Mouse (Mus musculus) CH12.LX (cell line): ENCODE results near the gene Ccdc120. TPM values are rescaled to one million over a fixed set of nuclear protein-coding genes. Genes with fewer than 3 reads are reported as not detected.
"Not testable (repeated sequence)": the region's sequence is repeated elsewhere in the genome, so short reads cannot be mapped to it uniquely, and the experiment has no call there.

Experiments
- DNase-seq: peaks from one replicate; pipeline ENCODE4 v3.0.0-alpha.2; 2013; ENCODE audit errors: extremely low read depth
- H3K27ac ChIP-seq: 2 replicates; pipeline ENCODE4 v1.5.1; 2012; ENCODE audit warnings: low read depth, mild to moderate bottlenecking, control low read depth, moderate library complexity; ENCODE audit not compliant: insufficient read depth
- H3K27me3 ChIP-seq: replicated peaks from 2 replicates; pipeline ENCODE3; 2012; ENCODE audit warnings: inconsistent platforms
- H3K36me3 ChIP-seq, 2 experiments: replicated peaks in 1 of 2; 2 replicates each; pipeline versions ENCODE3 to v1.6.1; 2012; ENCODE audit warnings: inconsistent platforms in 1 of 2, low read length in 1 of 2, mild to moderate bottlenecking in 1 of 2, mixed read lengths in 1 of 2, moderate library complexity in 1 of 2; ENCODE audit not compliant: control insufficient read depth in 1 of 2, insufficient read depth in 1 of 2
- H3K4me1 ChIP-seq, 2 experiments: 2 replicates each; pipeline ENCODE4 v1.6.1; 2012; ENCODE audit warnings: inconsistent platforms in 1 of 2, moderate library complexity in 1 of 2; ENCODE audit not compliant: insufficient read depth in 2 of 2, control insufficient read depth in 1 of 2
- H3K4me2 ChIP-seq: 2 replicates; pipeline ENCODE4 v1.6.1; 2012; ENCODE audit warnings: low read depth, mild to moderate bottlenecking, control low read depth; ENCODE audit not compliant: poor library complexity, insufficient read depth, severe bottlenecking
- H3K4me3 ChIP-seq, 3 experiments: fragments of 150-350 bp in 1 of 3; sonication (generic) in 1 of 3; replicated peaks in 1 of 3; 2 replicates each; pipeline versions ENCODE3 to v1.5.1; 2011 to 2012; ENCODE audit warnings: low read depth in 2 of 3, low read length in 2 of 3, mild to moderate bottlenecking in 2 of 3, moderate library complexity in 2 of 3, control low read depth in 1 of 3, improper control_type of control experiment in 1 of 3, inconsistent platforms in 1 of 3, mixed read lengths in 1 of 3; ENCODE audit not compliant: poor library complexity in 1 of 3
- H3K79me2 ChIP-seq: replicated peaks from 2 replicates; pipeline ENCODE4 v1.6.1; 2012; ENCODE audit warnings: mild to moderate bottlenecking, moderate library complexity; ENCODE audit not compliant: control insufficient read depth, poor library complexity, insufficient read depth, severe bottlenecking; ENCODE audit errors: extremely low read depth
- H3K9ac ChIP-seq: 2 replicates; pipeline ENCODE4 v1.6.1; 2012; ENCODE audit warnings: low read depth, mild to moderate bottlenecking, control low read depth, moderate library complexity; ENCODE audit not compliant: insufficient read depth
- H3K9me3 ChIP-seq: replicated peaks from 2 replicates; pipeline ENCODE3; 2012; ENCODE audit warnings: low read length, inconsistent platforms, mixed read lengths
- CHD1 ChIP-seq: IDR thresholded peaks from 2 replicates; pipeline ENCODE4 v1.6.1; 2012; ENCODE audit warnings: low read depth, low read length, improper control_type of control experiment, inconsistent platforms
- ELF1 ChIP-seq: IDR thresholded peaks from 2 replicates; pipeline ENCODE4 v1.6.1; 2014; ENCODE audit warnings: low read depth, mild to moderate bottlenecking, inconsistent platforms, low read length, improper control_type of control experiment
- MYC ChIP-seq: IDR thresholded peaks from 2 replicates; pipeline ENCODE4 v1.6.1; 2011; ENCODE audit warnings: low read depth, mild to moderate bottlenecking, improper control_type of control experiment, low read length
- NRF1 ChIP-seq: IDR thresholded peaks from 2 replicates; pipeline ENCODE4 v1.6.1; 2014; ENCODE audit warnings: low read depth, mild to moderate bottlenecking, inconsistent platforms, low read length, improper control_type of control experiment, moderate library complexity
- POLR2A ChIP-seq: IDR thresholded peaks from 2 replicates; pipeline ENCODE4 v1.6.1; 2011; ENCODE audit warnings: low read depth, mild to moderate bottlenecking, improper control_type of control experiment, low read length
- TBP ChIP-seq: conservative IDR thresholded peaks from 2 replicates; pipeline ENCODE4 v1.6.1; 2011; ENCODE audit warnings: low read depth, low read length, improper control_type of control experiment
- dilution Hi-C: fragments of 300-500 bp; cut with MboI; formaldehyde crosslinking; loops from 2 replicates; pipeline ENCODE4 v1.14.3; 2020; ENCODE audit warnings: low sequenced_read_pairs; ENCODE audit not compliant: extremely low pct_unique_long_range_greater_than_20kb, extremely low pct_ligation_motif_present
- in situ Hi-C: fragments of 300-500 bp; cut with MboI; formaldehyde crosslinking; loops from 3 replicates; pipeline ENCODE4 v1.14.3; 2019; ENCODE audit warnings: low sequenced_read_pairs, low pct_ligation_motif_present, low pct_unique_long_range_greater_than_20kb, mixed read lengths
- polyA plus RNA-seq: library from polyadenylated mRNA; unstranded; fragments of >175 nt; gene quantifications from 2 replicates; pipeline ENCODE4 v1.2.1, GENCODE M21; 2012; ENCODE audit warnings: low read depth; ENCODE audit not compliant: insufficient read length
- total RNA-seq, 2 experiments: library from RNA; depleted of rRNA; stranded (reverse); fragments of 300-350 nt in 1 of 2; fragments of >200 nt in 1 of 2; gene quantifications; 2 replicates each; pipeline ENCODE4 v1.2.3; 2012 to 2014

Gene Ccdc120
- total and polyA plus RNA-seq, 3 experiments = 4.4 to 9.0 (median 6.9) TPM

GRCm38 (mm10) chrX:7716058-7716457, 34.6 kb downstream of the Ccdc120 start:
- H3K9me3 ChIP-seq, DNase-seq, in situ Hi-C loops, H3K4me1 ChIP-seq, H3K4me3 ChIP-seq, H3K4me2 ChIP-seq, H3K27me3 ChIP-seq, H3K79me2 ChIP-seq, H3K36me3 ChIP-seq, H3K27ac ChIP-seq, dilution Hi-C loops, H3K9ac ChIP-seq: not testable (repeated sequence)

DNA sequence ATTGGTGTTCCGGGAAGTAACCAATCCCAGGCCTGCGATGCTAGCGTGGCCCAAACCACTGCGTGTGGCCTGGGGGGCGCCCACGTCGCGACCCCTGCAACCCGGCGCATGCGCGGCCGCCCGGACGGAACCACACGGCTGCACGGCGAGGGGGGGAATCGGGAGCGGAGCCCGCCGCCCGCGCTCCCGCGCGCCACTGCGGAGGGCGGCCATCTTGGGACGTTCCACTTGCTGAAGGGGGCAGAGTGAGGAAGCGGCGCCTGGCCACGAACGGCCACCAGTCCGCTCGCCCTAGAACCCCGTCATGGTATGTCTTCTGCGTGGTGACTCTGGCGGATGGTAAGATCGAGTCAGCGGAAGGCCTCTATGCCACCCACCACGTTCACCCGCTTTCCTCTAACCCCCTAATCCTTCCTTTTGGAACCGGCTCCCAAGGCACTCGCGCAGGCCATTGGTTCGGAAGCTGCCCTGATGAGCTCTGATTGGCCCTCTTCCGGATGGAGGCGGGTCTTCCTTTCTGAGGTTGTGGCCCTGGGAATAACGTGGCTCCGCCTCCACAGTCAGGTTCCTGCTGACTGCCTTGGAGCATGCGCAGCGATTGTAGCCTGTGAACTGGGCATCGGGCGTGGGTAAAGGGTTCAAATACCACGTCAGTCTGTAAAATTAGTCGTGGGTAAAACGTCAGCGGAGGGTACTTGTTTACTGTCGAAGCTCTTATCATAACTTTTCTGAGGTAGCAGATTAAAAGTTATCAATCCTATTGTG, 36.4 kb downstream of the Ccdc120 start, which contains the start of gene Wdr45:
TSS of gene Wdr45 (plus strand) at position 199 of the 765 bp plus-strand sequence.
- H3K27me3 ChIP-seq, H3K79me2 ChIP-seq, H3K36me3 ChIP-seq, H3K4me1 ChIP-seq, H3K9me3 ChIP-seq, in situ Hi-C loops, dilution Hi-C loops: not testable (repeated sequence)
- H3K4me2 ChIP-seq = peak within 1 kb of the TSS; percentile 46
- peak within 1 kb of the TSS; percentile 76 for H3K9ac ChIP-seq
- peak within 1 kb of the TSS; percentile 47 to 57 (median 57) for H3K4me3 ChIP-seq
- TF ChIP-seq MYC = 0 out of 2 replicates have a peak, but pooled peaks have one; percentile 26
- peak; percentile 94 for TF ChIP-seq NRF1
- peak; percentile 67 for TF ChIP-seq POLR2A
- 0 out of 2 replicates have a peak, but pooled peaks have one; percentile 20 for TF ChIP-seq TBP
- TF ChIP-seq ELF1 = peak; percentile 50
- TF ChIP-seq CHD1 = peak; percentile 72; the same call in 1 of the 2 replicates
- peak; percentile 96 for DNase-seq
- peak within 1 kb of the TSS; percentile 60 for H3K27ac ChIP-seq

- H3K27ac ChIP-seq, H3K9me3 ChIP-seq, in situ Hi-C loops, H3K4me1 ChIP-seq, H3K79me2 ChIP-seq, dilution Hi-C loops, H3K36me3 ChIP-seq, H3K27me3 ChIP-seq, DNase-seq: not testable (repeated sequence)
- H3K4me2 ChIP-seq = peak overlapping the region; percentile 44; the same call in 1 of the 2 replicates
- H3K4me3 ChIP-seq = peak overlapping the region; percentile 47 to 57 (median 53)
- H3K9ac ChIP-seq = peak overlapping the region; percentile 76; the same call in 1 of the 2 replicates
These were observed 37.0 kb downstream of the Ccdc120 start for GRCm38 (mm10) chrX:7713764-7714134.
